Mouse (Mus musculus) heart, adult 11 months (tissue): ENCODE data around the gene Il21r.

Experiments
- DNase-seq: peaks from one replicate; pipeline ENCODE4 v3.0.0; 2022

The Il21r gene

DNA sequence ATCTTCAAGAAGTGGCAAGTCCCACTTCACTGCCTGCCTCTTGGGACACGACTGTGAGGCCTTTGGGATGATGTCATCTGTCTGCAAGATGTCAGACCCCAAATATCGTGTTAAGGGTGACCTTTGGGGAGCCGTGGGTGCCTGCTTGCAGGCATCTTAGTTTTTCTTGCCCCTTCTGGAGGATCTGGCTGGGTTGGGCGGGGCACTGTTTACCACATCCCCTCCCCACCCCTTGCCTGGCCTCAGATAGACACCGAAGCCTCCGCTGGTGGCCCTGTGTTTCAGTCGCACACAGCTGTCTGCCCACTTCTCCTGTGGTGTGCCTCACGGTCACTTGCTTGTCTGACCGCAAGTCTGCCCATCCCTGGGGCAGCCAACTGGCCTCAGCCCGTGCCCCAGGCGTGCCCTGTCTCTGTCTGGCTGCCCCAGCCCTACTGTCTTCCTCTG lies at the start of gene Il21r:
TSS of gene Il21r (plus strand) at position 245 of the 447 bp plus-strand sequence.
- DNase-seq = peak; percentile 97

DNA sequence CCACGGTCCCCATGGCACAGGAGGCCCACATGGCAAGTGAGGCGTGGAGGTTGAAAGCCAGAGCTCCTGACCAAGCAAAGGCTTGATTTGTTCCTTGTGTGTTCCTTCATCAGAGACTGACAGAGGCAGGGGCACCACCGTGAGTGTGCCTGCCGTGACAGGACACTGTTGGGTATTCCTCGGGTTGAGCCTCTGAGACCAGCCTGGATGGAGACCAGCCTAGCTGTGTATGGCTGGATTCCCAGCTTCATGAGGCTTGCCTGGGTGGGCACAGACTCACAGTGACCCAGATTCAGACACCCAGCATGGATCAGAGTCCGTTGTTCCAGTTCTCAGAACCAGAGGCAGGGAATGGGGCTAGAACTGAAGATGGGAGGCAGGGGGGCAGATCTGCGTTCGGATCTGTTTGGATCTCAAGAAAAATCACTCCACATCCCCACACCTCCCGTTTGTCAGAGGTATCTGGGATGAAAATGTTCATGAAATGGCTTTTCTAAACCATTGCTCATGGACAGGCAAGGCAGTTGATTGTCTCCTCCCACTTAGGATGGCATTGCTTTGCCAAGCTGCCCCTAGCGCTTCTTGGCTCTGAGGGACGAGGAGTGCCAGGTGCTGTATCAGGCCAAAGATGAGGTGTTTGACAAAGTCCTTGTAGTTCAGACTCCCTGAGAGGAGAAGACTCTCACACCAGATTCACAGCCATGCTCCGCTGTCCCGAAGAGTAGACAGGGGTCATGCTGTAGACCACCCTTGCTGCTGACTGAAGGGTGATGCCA lies 49.4 kb upstream of the Il21r start:
- DNase-seq = peak; percentile 93

DNA sequence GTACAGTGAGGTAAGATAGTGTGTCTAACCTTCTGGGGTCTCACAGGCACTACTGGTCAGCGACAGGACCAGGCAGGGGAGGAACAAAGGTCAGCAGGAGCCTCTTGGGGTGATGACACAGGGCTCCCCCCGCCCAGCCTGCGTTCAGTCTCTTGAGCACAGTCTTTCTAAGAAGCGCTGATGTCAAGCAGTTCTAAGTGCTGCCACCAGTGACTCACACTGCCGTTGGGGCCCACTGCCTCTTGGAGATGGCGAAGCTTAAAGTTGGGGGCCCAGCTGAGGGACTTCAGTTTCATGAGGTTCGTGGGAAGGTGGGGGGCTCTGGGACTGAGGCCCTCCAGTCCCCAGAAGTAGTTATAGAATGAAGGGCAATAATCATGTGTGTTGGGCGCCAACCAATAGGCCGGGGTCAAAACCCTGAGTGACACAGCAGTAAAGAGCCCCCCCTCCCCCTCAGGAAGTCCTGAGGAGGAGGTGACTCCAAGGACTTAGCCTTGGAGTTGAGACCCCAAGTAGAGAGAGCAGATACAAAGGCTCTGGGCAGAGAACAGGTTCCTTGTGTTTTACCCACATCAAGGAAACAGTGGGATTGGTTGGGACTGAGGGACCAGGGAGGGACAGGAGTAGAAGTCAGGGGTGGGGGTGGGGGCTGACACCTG lies 48.6 kb upstream of the Il21r start:
- DNase-seq = peak; percentile 95

DNA sequence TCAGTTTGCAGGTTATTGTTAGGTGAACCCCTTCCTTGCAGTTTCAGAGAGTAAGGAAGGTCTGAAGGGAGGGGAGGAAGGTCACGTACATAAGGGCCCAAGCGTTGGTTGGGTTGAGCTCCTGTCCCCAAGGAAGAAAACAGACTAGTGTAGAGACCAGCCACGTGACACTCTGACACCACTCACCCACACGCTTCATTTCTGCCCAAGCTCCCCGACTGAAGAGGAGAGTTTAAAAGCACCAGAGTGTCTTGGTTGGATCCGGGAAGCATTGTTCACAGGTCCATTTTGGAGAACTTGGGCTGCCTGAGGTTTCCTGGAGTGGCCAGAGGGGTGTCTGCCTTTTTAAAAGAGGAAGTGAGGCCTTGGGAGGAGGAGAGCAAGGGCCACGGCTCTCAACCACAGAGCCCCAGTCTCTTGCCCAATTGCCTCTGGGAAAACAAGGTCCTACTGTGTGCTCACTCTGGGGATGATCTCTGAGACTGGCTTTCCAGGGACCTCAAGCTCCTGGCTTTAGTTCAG lies 47.8 kb upstream of the Il21r start:
- peak; percentile 98 for DNase-seq

DNA sequence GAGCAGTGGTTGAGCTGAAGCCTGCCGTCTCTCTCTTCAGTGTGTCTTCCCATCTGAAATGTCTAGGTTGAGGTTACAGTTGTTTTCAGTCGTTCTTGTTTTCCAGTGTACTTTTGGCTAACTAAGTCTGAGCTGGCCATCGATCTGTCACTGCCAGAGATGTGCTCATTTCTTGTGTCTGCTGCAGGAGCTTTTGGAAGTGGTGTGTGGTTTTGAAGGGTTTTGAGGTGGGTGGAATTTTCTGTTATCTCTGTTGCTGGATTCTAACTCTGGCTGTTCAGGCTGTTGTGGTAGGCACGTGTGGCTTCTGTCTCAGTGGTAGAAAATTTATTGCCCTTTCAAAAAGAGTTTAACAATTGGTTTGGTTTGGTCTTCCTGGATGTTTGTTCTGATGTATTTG lies 47.1 kb upstream of the Il21r start:
- DNase-seq = no peak

DNA sequence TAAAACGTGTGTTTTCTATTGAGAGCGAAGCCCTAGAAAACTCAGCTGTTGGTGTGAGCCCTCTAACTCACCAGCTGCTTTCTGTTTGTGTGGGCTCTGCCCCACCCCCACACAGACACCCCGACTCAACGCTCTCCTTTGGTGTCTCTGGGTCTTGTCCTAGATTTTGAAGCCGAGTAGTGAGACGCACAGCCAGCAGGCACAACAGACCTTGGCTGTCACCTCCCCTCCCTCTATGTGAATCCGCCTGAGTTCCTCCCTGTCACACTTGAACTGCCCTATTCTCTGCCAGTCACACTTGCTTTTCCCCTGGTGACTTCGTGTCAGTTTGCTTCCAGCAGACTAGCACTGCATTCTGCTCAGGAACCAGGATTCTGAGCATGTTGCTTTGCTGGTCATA lies 46.4 kb upstream of the Il21r start:
- DNase-seq = peak; percentile 95

DNA sequence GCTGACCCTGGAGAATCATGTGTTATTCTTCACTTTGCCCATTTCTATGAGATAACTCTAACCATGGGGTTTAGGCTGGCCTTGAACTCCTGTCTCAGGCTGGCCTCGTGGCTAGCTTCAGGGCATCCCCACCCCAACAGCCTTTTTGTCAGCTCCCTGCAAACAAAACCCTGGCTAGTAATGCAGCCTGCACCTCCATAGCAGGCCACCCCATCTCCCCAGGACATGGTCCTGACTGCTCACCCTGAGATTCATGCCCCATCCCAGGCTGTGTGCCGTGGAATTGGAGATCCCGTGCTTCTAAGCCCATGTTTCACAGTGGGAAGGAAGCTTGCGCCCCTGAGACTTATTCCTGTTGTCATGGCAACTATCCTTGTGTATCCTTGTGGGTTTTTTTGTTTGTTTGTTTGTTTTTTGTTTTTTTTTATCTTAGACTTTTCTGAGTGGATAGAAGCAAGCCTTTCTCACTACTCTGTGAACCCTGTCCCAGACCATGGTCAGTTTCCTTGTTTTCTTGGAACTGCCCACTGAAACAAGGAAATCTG lies 44.8 kb upstream of the Il21r start:
- DNase-seq = peak; percentile 90

DNA sequence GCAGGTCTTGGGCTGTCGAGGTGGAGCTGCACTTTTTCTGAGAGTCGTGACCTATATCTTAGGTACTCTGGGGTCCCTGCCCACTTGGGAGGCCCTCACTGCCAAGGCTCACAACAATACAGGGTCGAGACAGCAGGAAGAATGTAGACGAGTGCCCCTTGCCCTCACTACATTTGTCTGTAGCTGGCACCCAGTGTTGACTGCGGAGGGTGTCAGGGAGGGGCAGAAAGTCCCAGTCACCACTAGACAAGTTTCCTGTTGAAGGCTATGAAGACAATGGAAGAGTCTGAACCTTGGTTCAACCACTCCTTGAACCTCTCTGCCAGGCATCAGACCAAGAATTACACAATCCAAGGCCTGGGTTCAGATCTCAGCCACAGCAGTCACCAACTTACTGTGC lies 44.2 kb upstream of the Il21r start:
- peak; percentile 95 for DNase-seq

DNA sequence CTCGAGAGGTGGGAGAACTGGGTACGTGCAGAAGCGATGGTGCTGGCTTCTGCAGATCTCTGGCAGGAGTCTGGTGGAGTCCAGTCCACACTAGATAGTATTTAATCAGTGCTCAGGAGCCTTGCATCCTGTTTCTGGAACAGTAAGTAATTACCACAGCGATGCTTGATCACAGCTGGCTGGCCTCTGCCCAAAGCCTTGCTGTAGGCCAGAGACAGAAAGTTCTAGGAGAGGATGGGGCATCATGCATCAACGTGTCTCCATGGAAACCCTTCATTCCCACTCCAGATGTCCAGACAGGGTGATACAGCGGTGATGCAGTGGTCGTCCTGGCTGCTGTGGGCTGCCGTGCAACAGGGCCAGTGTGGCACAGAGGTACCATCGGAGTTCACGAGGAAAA lies 43.7 kb upstream of the Il21r start:
- DNase-seq = peak; percentile 98

DNA sequence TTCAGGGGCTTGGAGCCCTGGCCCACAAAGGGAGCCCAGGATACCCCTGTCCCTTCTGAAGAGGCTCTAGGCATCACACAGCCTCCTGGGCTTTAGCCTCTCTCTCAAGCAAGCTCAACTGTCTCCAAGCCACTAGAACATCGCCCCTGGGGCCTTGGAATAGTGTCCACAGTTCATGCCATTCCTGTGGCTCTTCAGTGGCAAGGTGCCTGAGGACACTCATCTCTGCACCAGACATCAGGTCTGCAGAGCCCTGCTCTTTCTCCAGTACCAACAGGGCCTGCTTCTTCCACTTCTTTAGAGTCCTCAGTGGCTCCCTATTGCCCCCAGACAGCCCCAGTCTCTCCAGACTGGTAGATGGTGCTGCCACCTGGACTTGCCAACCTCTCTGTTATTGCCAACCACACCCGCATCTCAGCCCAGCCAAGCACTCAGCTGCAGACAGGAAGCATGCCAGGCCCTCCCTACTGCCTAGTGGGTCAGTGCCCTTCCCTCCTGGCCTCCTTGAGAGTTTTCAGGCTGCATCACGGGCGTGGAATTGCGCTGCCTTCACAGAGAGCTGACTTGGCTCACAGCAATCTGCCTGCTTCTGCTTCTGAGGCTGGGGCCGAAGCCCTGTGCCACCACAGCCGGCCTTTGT lies 43.0 kb upstream of the Il21r start:
- DNase-seq = peak; percentile 98

DNA sequence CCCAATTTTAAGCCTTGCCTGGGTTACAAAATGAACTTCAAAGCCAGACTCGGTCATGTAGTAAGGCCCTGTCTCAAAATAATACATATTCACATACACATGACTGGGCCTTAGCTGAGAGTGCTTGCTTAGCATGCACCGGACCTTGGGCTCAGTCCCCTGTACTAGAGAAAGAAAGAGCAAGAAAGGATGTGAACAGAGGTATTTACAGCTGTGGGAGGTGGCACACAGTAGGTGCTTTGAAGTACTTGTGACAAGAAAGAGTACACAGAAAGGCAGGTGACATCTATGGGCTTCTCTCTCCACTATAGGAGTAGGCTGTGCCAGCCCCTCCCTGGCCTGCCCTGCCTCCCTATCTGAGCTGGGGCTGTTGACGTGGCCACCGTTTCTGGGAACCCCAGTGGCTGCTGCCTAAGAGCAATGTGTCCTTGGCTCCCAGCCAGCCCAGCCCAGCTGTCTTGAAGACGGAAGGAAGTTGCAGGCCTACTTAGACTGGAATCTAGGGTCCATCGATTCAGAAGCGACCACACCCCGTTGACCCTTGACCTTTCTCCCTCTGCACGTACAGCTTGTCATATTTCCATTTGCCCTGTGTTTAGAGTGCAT lies 42.0 kb upstream of the Il21r start:
- DNase-seq = peak; percentile 100

DNA sequence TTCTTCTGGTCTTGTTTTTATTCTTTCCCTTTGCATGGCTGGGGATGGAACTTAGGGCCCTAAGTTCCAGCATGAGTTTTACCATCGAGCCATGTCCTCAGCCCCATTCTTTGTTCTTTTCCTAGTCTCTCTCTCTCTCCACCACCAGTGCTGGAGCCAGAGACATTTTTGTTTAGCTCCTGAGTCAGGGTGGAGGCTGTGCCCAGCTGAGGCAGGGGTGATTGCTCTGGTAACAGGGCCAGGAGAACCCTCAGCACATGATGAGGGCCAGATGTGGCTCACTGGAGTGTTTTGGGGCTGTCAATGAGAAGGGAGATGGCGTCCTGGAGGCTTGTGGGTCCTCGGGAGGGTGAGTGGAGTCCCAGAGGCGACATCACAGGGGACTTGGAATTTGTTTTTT lies 40.8 kb upstream of the Il21r start:
- peak; percentile 90 for DNase-seq

DNA sequence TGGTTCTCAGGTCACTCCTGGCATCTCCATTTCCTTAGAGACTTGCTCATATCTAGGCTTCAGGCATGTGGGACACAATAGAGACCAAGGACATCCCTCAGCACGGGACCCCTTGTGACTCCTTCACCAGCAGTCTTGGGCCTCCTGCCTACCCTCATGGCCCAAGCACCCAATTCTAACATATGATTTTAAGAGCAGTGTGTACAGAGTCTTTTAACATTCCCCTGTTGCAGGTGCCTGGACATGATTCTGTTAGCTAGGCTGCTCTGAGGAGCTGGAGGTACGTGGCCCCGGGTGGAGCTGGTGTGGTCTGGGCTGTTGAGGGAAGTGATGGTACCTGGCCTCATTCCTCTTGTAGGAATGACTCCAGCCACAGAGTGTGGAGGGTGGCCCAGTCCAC lies 40.1 kb upstream of the Il21r start:
- DNase-seq = peak; percentile 89

DNA sequence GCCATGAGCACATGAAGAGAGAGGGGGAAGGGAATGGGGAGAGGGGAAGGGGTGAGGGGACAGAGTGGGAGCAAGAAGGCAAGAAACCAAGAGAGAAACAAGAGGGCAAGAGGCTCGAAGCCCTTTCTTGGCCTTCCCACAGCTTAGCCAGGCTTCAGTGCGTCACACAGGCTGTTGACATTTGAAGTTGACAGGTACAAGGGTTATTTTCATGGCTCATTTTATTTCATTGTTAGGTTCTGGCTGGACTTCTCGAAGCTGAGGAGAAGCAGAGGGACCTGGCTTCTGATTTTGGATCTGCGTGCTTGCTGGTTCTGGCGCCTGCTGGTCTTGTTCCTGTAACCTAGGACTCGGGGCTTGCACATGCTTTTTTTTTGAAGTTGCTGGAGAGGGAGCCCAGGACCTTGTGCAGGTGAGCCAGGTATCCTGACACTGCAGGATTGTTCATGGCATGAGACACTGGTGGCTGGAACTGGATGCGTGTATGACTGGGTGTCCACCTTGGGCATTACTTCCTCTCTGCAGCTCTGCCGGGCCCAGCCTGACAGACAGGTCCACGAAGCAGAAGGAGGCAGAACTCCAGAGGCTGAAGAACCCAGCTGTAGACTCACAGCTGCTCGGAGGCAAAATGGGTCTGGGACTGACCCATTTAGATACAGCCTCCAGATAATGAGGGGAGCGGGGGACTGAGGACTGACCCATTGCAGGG lies 38.8 kb upstream of the Il21r start:
- DNase-seq = peak; percentile 90

DNA sequence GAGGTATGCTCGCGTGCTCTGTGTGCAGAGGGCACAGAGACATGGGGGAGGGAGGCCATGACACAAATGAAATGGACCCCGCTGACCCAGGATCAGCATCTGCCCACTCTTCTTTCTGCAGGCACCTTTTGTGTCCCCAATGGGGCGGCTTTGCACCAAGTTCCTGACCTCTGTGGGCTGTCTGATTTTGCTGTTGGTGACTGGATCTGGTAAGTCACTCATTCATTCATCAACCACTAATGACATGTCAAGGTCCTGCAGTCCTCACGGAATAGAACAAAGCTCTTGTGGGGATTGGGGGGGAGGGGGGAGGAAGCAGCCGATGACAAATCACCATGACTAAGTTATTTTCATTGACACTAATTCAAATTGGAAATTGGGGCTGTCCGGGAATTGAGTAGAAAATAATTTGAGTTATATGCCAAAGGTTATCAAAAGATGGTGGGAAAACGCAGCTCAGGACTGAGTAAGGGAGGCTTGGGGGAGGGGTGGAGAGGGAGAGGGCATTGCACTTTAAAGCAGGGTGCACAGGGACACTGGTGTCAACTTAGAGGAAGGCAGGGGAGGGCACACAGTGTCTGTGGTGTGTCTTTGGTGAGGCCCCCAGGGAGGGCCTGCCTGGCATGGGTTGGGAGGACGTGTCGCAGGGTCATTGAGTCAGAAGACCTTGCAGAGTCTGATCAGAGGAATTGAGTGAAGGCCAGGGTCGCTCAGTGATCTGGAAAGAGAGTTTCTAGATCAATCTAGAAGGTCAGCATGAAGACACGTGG lies 37.5 kb upstream of the Il21r start:
- DNase-seq = peak; percentile 92

DNA sequence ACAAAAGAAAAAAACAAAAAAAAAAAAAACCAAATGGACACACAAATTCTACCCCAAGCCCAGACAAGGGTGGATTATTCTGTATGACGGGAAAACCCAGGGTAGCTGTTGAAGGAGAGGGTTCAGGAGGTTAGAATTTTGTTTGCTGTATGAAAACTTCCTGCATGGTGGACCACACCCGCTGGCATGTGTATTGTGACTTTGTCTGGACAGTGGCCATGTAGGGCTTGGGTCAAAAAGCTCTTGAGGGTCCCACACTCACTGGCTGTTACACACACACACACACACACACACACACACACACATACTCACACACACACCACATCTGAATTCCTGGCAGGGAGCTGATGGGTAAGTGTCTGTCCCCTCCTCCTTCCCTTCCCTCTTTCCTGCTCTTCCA lies 36.8 kb upstream of the Il21r start:
- DNase-seq = peak; percentile 93

DNA sequence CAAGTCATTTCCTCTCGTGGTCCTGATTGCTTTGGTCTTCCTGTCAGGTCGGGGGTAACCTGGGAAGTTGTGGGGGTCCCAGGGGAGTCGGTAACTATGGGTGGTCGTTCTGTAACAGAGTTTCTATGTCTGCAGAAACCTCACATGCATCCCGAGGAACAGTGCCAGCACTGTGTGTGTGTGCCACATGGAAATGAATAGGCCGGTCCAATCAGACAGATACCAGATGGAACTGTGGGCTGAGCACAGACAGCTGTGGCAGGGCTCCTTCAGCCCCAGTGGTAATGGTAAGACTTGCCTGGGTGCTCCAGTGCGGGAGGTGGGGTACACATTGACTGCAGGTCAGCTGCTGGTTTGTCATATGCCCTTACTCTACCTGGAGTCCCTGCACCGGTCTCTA lies 34.3 kb upstream of the Il21r start:
- no peak for DNase-seq

DNA sequence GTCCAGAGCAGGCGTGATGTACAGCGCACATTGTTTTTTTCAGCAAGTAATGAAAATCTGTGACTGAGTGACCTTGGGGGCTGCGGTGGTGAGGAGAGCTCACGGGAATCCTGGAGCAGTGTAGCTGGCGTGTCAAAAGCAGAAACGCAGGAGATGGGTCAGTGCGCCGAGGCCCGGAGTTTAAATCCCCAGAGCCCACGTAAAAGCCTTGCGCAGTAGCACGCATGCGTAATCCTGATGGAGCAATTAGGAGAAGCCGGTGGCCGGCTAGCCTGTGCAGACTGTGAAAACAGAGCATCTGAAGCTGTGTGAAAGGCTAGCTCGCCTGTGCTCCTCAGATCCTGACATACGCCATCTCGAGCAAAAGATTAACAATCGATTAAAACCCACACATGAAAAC lies 31.3 kb upstream of the Il21r start:
- peak; percentile 69 for DNase-seq

DNA sequence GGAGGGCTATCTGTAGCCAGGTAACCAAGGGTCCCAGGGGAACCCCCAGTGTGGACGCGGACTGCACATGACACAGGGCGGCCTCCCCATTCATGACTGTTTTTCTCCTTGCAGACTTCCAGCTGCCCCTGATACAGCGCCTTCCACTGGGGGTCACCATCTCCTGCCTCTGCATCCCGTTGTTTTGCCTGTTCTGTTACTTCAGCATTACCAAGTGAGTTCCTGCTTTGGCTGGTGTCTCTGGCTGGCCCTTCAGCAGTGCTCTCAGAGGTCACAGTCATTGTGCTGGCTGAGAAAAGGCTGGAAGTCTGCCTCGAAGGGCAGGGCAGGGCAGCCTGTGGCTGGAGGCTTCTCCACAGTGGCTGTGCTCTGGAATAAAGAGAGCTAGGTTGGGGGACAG lies 30.5 kb upstream of the Il21r start:
- peak; percentile 94 for DNase-seq

DNA sequence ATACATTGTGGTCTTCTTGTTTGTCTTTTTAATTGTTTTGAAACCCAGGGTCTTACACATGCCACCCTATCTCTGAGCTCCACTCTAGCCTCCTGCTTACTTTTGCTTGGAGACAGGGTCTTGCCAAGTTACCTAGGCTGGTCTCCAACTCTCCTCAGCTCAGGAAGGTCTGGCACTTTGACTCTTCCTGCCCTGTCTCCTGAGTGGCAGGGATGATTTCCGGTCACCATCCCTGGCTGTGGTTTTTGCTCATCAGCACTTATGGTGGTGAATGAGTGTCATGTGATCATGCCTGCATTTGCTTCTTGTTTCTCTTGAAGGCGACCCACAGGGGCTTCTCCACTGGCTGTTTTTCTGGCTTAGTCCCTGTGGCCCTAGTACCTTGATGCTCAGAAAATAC lies 29.4 kb upstream of the Il21r start:
- DNase-seq = no peak

DNA sequence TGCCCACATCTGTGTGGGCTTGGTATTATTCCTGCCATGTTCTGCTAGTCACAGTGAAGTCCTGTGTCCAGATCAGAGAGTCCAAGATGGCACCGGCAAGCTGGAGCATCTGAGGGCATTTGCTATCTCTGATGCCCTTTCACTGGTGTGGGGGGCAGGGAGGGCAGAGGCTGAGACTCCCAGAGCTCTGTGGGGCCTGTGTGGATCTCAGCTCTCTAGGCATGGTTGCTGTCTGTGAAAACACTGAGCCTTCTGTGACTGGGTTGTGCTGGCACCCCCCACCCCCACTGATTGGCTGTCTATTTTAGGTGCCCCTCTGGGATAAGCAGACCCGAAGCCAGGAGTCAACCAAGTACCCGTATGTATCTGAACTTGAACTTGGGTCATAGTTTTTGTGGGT lies 28.4 kb upstream of the Il21r start:
- peak; percentile 91 for DNase-seq
